Mouse (Mus musculus) limb, embryonic 10.5 days (tissue): ENCODE measurements around the gene Etnk1. TPM values are rescaled to one million over a fixed set of nuclear protein-coding genes. Genes with fewer than 3 reads are reported as not detected.
"Not testable (repeated sequence)": the region's sequence is repeated elsewhere in the genome, so short reads cannot be mapped to it uniquely, and the experiment has no call there.

Source experiments
- DNase-seq: peaks from one replicate; pipeline ENCODE4 v3.0.0-alpha.2; 2017; ENCODE audit warnings: low spot score
- H3K27ac ChIP-seq: fragments of 300-500 bp; sonication (generic); 2 replicates; pipeline ENCODE4 v1.5.1; 2016; ENCODE audit warnings: mild to moderate bottlenecking
- H3K27me3 ChIP-seq: fragments of 300-500 bp; sonication (generic); 2 replicates; pipeline ENCODE4 v1.6.1; 2016; ENCODE audit warnings: low read depth, mild to moderate bottlenecking; ENCODE audit not compliant: poor library complexity, severe bottlenecking
- H3K36me3 ChIP-seq: fragments of 300-500 bp; sonication (generic); 2 replicates; pipeline ENCODE4 v1.6.1; 2016; ENCODE audit warnings: mild to moderate bottlenecking, moderate library complexity
- H3K4me1 ChIP-seq: fragments of 300-500 bp; sonication (generic); 2 replicates; pipeline ENCODE4 v1.6.1; 2016
- H3K4me3 ChIP-seq: fragments of 300-500 bp; sonication (generic); 2 replicates; pipeline ENCODE4 v1.5.1; 2016; ENCODE audit warnings: mild to moderate bottlenecking, moderate library complexity
- H3K9me3 ChIP-seq: fragments of 300-500 bp; sonication (generic); replicated peaks from 2 replicates; pipeline ENCODE4 v1.6.1; 2016; ENCODE audit warnings: mild to moderate bottlenecking
- WGBS: fragments of 180-500 bp; shearing (Covaris S2); methylation state at CpG from one replicate; pipeline ENCODE4 v1.1.7; 2016; 5-methylcytosine and 5-hydroxymethylcytosine counted together
- polyA plus RNA-seq: library from polyadenylated mRNA; unstranded; fragments of >200 nt; fragmentation: Nextera tagmentation; extraction: Ambion mirVana; gene quantifications from 2 replicates; pipeline ENCODE4 v1.2.1, GENCODE M21; 2016

Etnk1 gene
- polyA plus RNA-seq, 1 experiment from 2014 or later = 21.2 TPM

GRCm38 (mm10) chr6:143141624-143142592 lies 25.1 kb upstream of the Etnk1 start:
- H3K9me3 ChIP-seq, H3K27ac ChIP-seq, H3K4me3 ChIP-seq, H3K36me3 ChIP-seq, H3K27me3 ChIP-seq: not testable (repeated sequence)
- DNase-seq = peak; percentile 17
- WGBS = 81% methylated on average over 10 of the region's 10 CpGs
- peaks cover 13% of the 10 kb centered on the region for H3K4me1 ChIP-seq

- Histone ChIP-seq H3K4me1 (peaks cover 11% of the 10 kb centered on the region), H3K4me3 (no peak overlapping the region), H3K36me3 (no peaks in the 10 kb centered on the region), H3K9me3 (no peaks in the 10 kb centered on the region), H3K27me3 (no peaks in the 10 kb centered on the region), H3K27ac (no peak overlapping the region)
- DNase-seq = peak; percentile 15
- 93% methylated on average over 4 of the region's 4 CpGs for WGBS
Observed at GRCm38 (mm10) chr6:143142861-143143260, 24.2 kb upstream of the Etnk1 start.

- H3K4me1 ChIP-seq = peaks cover 11% of the 10 kb centered on the region
- whole genome bisulfite sequencing = 82% methylated on average over 9 of the region's 9 CpGs
- H3K27ac ChIP-seq = no peak overlapping the region
- no peaks in the 10 kb centered on the region for H3K36me3 ChIP-seq
- DNase-seq = no peak
- H3K4me3 ChIP-seq = peak overlapping the region; percentile 45; the same call in 1 of the 2 replicates
- no peaks in the 10 kb centered on the region for H3K27me3 ChIP-seq
- no peaks in the 10 kb centered on the region for H3K9me3 ChIP-seq
Observed at GRCm38 (mm10) chr6:143143321-143143720, 23.7 kb upstream of the Etnk1 start.

- H3K36me3 ChIP-seq = no peaks in the 10 kb centered on the region
- H3K27ac ChIP-seq = peak overlapping the region; percentile 64
- no peaks in the 10 kb centered on the region for H3K9me3 ChIP-seq
- 26% methylated on average over 19 of the region's 19 CpGs for WGBS
- no peaks in the 10 kb centered on the region for H3K27me3 ChIP-seq
- DNase-seq = peak; percentile 43
- peaks cover 11% of the 10 kb centered on the region for H3K4me1 ChIP-seq
- peak overlapping the region; percentile 45 for H3K4me3 ChIP-seq
Observed at GRCm38 (mm10) chr6:143143775-143144273, 23.2 kb upstream of the Etnk1 start.

GRCm38 (mm10) chr6:143144556-143144955 lies 22.5 kb upstream of the Etnk1 start:
- Histone ChIP-seq H3K4me3 (no peak overlapping the region), H3K27me3 (no peaks in the 10 kb centered on the region), H3K27ac (no peak overlapping the region), H3K9me3 (no peaks in the 10 kb centered on the region), H3K4me1 (peaks cover 11% of the 10 kb centered on the region), H3K36me3 (no peaks in the 10 kb centered on the region)
- 90% methylated on average over 2 of the region's 2 CpGs for WGBS
- DNase-seq = peak; percentile 7

- no peaks in the 10 kb centered on the region for H3K36me3 ChIP-seq
- no peaks in the 10 kb centered on the region for H3K27me3 ChIP-seq
- H3K9me3 ChIP-seq = no peaks in the 10 kb centered on the region
- peak; percentile 23 for DNase-seq
- 82% methylated on average over 7 of the region's 7 CpGs for WGBS
- H3K4me3 ChIP-seq = no peak overlapping the region
- H3K4me1 ChIP-seq = peaks cover 11% of the 10 kb centered on the region
- H3K27ac ChIP-seq = no peak overlapping the region
Observed at GRCm38 (mm10) chr6:143145051-143145450, 22.0 kb upstream of the Etnk1 start.

GRCm38 (mm10) chr6:143146756-143147155 lies 20.3 kb upstream of the Etnk1 start:
- H3K4me1 ChIP-seq = peaks cover 11% of the 10 kb centered on the region

GRCm38 (mm10) chr6:143148868-143149267 lies 18.2 kb upstream of the Etnk1 start:
- DNase-seq = peak; percentile 24
- peaks cover 25% of the 10 kb centered on the region for H3K4me1 ChIP-seq
- H3K27me3 ChIP-seq = no peaks in the 10 kb centered on the region
- H3K4me3 ChIP-seq = no peak overlapping the region
- H3K36me3 ChIP-seq = no peaks in the 10 kb centered on the region
- no peak overlapping the region for H3K27ac ChIP-seq
- H3K9me3 ChIP-seq = no peaks in the 10 kb centered on the region

More at GRCm38 (mm10) chr6:143146756-143147155, 20.3 kb upstream of the Etnk1 start:
- Histone ChIP-seq H3K27me3 (no peaks in the 10 kb centered on the region), H3K9me3 (no peaks in the 10 kb centered on the region), H3K27ac (no peak overlapping the region), H3K4me3 (no peak overlapping the region), H3K36me3 (no peaks in the 10 kb centered on the region)
- peak; percentile 29 for DNase-seq
- 56% methylated on average over 8 of the region's 8 CpGs for WGBS

- no peak overlapping the region for H3K27ac ChIP-seq
- DNase-seq = peak; percentile 14
- peaks cover 31% of the 10 kb centered on the region for H3K4me1 ChIP-seq
- no peaks in the 10 kb centered on the region for H3K27me3 ChIP-seq
- no peak overlapping the region for H3K4me3 ChIP-seq
- WGBS = 66% methylated on average over 5 of the region's 5 CpGs
- no peaks in the 10 kb centered on the region for H3K36me3 ChIP-seq
- no peaks in the 10 kb centered on the region for H3K9me3 ChIP-seq
Observed at GRCm38 (mm10) chr6:143149766-143150291, 17.2 kb upstream of the Etnk1 start.

- peaks cover 36% of the 10 kb centered on the region for H3K4me1 ChIP-seq
- H3K27me3 ChIP-seq, DNase-seq, H3K36me3 ChIP-seq, H3K27ac ChIP-seq, H3K9me3 ChIP-seq, H3K4me3 ChIP-seq: not testable (repeated sequence)
- 85% methylated on average over 10 of the region's 10 CpGs for WGBS
Observed at GRCm38 (mm10) chr6:143151081-143151995, 15.7 kb upstream of the Etnk1 start.

- H3K9me3 ChIP-seq = no peaks in the 10 kb centered on the region
- H3K4me1 ChIP-seq = peaks cover 33% of the 10 kb centered on the region
- no peaks in the 10 kb centered on the region for H3K27me3 ChIP-seq
- no peak overlapping the region for H3K4me3 ChIP-seq
- peak overlapping the region; percentile 61; the same call in 1 of the 2 replicates for H3K27ac ChIP-seq
- WGBS = 71% methylated on average over 9 of the region's 9 CpGs
- no peak for DNase-seq
- H3K36me3 ChIP-seq = no peaks in the 10 kb centered on the region
Observed at GRCm38 (mm10) chr6:143152321-143152827, 14.6 kb upstream of the Etnk1 start.

GRCm38 (mm10) chr6:143153160-143153559 lies 13.9 kb upstream of the Etnk1 start:
- Histone ChIP-seq H3K4me3 (no peak overlapping the region), H3K4me1 (peaks cover 33% of the 10 kb centered on the region), H3K36me3 (no peaks in the 10 kb centered on the region), H3K27me3 (no peaks in the 10 kb centered on the region), H3K27ac (no peak overlapping the region; the same call in 1 of the 2 replicates), H3K9me3 (no peaks in the 10 kb centered on the region)
- peak; percentile 51 for DNase-seq
- WGBS = 23% methylated on average over 2 of the region's 2 CpGs
